Mouse (Mus musculus): ENCODE data around the gene 2310039H08Rik. TPM values are rescaled to one million over a fixed set of nuclear protein-coding genes. Genes with fewer than 3 reads are reported as not detected.
A peak's percentile ranks its signal among the peaks of the same experiment; 100 is the strongest.
"Not testable (repeated sequence)": the region's sequence is repeated elsewhere in the genome, so short reads cannot be mapped to it uniquely, and the experiment has no call there.

Gene 2310039H08Rik
- polyA plus RNA-seq, 1 experiment from 2014 or later, result 48.4 TPM

GRCm38 (mm10) chr17:46750580-46750979 is 21.9 kb upstream of the 2310039H08Rik start:
- no peak for ATAC-seq (ENCODE audit: low FRiP score)
- 99% methylated on average over 4 of the region's 4 CpGs for WGBS

DNA sequence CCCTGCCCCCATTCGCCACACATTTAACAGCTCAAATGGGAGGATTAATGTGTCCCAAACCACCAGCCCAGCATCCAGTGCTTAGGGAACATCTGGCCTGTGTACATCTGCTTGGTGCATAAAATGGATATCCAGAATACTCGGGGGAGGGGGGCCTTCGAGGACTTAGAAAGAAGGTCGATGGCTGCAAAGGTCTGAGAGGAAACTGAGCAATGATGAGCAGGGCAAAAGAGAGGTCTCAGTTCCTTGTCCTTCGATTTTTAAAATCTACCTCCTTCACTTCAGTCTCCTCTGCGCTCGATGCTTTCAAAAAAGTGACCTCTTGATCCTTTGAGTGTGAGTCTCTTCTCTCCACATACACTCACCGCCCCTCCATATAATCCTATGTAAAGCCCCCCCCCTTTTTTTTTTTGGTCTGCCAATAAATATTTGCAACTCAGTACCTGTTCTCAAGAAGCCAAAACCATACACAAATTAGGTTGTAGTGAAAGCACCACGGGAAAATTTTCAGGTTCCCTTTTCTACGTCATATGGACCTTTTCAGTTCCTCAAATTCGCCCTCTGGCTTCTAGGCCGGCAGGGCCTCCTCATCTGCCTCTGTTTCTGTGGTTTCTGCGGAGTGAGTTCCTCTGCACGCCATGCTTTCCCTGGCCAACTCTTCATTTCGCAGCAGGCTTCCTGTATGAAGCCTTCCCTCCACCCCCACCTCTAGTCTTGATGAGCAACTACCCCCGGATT is 21.2 kb upstream of the 2310039H08Rik start:
- H3K4me1 ChIP-seq (replicated peaks; ENCODE audit: control insufficient read depth, insufficient read depth, low read length), result peaks cover 4% of the 10 kb centered on the region; the same call in 1 of the 2 replicates
- peak overlapping the region; percentile 80; the same call in 1 of the 2 replicates for H3K27ac ChIP-seq (ENCODE audit: low read depth, low read length)
- WGBS, result 28% methylated on average over 16 of the region's 16 CpGs
- H3K9me3 ChIP-seq (ENCODE audit: control insufficient read depth, low read length), result no peaks in the 10 kb centered on the region
- peak overlapping the region; percentile 69 for H3K4me3 ChIP-seq (ENCODE audit: low read depth, low read length)
- ATAC-seq (ENCODE audit: low FRiP score) (no peak), DNase-seq (ENCODE audit: low spot score) (no peak)
- H3K27me3 ChIP-seq (ENCODE audit: control insufficient read depth, insufficient read depth, low read length), result no peaks in the 10 kb centered on the region; the same call in 1 of the 2 replicates
- peak overlapping the region; percentile 70 for H3K9ac ChIP-seq (ENCODE audit: low read depth, low read length)
- H3K36me3 ChIP-seq (ENCODE audit: control insufficient read depth, insufficient read depth, low read length), result no peaks in the 10 kb centered on the region
- H3K4me2 ChIP-seq (replicated peaks; ENCODE audit: low read depth, low read length), result peak overlapping the region; percentile 84

More at GRCm38 (mm10) chr17:46750580-46750979, 21.9 kb upstream of the 2310039H08Rik start:
- Histone ChIP-seq H3K27ac (ENCODE audit: low read depth, low read length) (no peak overlapping the region), H3K4me1 (replicated peaks; ENCODE audit: control insufficient read depth, insufficient read depth, low read length) (peaks cover 4% of the 10 kb centered on the region; the same call in 1 of the 2 replicates), H3K4me3 (ENCODE audit: low read depth, low read length) (no peak overlapping the region), H3K9me3 (ENCODE audit: control insufficient read depth, low read length) (no peaks in the 10 kb centered on the region), H3K36me3 (ENCODE audit: control insufficient read depth, insufficient read depth, low read length) (no peaks in the 10 kb centered on the region), H3K27me3 (ENCODE audit: control insufficient read depth, insufficient read depth, low read length) (no peaks in the 10 kb centered on the region; the same call in 1 of the 2 replicates), H3K9ac (ENCODE audit: low read depth, low read length) (peak overlapping the region; percentile 70), H3K4me2 (replicated peaks; ENCODE audit: low read depth, low read length) (peak overlapping the region; percentile 84; the same call in 1 of the 2 replicates)
- no peak for DNase-seq (ENCODE audit: low spot score)

GRCm38 (mm10) chr17:46751794-46752556 is 20.5 kb upstream of the 2310039H08Rik start, which contains the start of gene Cnpy3:
TSS of gene Cnpy3 (minus strand) at chr17:46752214.
- Histone ChIP-seq H3K27me3 (ENCODE audit: control insufficient read depth, insufficient read depth, low read length) (no peaks in the 10 kb centered on the region; the same call in 1 of the 2 replicates), H3K36me3 (ENCODE audit: control insufficient read depth, insufficient read depth, low read length) (no peaks in the 10 kb centered on the region), H3K4me2 (replicated peaks; ENCODE audit: low read depth, low read length) (peak within 1 kb of the TSS; percentile 84), H3K4me1 (replicated peaks; ENCODE audit: control insufficient read depth, insufficient read depth, low read length) (peaks cover 4% of the 10 kb centered on the region; the same call in 1 of the 2 replicates), H3K9me3 (ENCODE audit: control insufficient read depth, low read length) (no peaks in the 10 kb centered on the region), H3K27ac (ENCODE audit: low read depth, low read length) (peak within 1 kb of the TSS; percentile 80), H3K9ac (ENCODE audit: low read depth, low read length) (peak within 1 kb of the TSS; percentile 70), H3K4me3 (ENCODE audit: low read depth, low read length) (peak within 1 kb of the TSS; percentile 69)
- 0% methylated on average over 53 of the region's 58 CpGs for WGBS
- peak; percentile 98 for ATAC-seq (ENCODE audit: low FRiP score)
- DNase-seq (ENCODE audit: low spot score), result peak; percentile 98

DNA sequence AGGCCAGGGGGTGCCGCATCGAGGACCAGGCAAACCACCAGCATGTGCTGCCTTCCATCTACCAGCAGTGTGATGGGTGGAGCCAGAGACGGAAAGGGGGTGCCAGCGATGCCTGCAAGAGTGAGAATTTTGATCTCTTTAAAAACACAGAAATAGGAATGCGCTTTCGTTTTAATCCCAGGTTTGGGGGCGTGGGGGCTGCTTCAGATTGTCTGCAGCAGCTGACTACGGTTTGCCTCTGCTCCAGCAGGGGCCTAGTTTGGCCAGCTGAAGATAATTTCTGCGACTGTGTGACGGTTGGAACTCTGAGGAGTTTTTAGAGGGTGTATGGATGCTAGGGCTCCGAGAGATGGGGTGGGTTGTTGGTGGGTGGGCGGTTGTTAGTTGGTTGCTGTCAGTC is 13.7 kb upstream of the 2310039H08Rik start:
- Histone ChIP-seq H3K4me3 (ENCODE audit: low read depth, low read length) (no peak overlapping the region), H3K9ac (ENCODE audit: low read depth, low read length) (no peak overlapping the region), H3K27ac (ENCODE audit: low read depth, low read length) (no peak overlapping the region), H3K4me2 (replicated peaks; ENCODE audit: low read depth, low read length) (no peak overlapping the region), H3K9me3 (ENCODE audit: control insufficient read depth, low read length) (no peaks in the 10 kb centered on the region), H3K4me1 (replicated peaks; ENCODE audit: control insufficient read depth, insufficient read depth, low read length) (no peaks in the 10 kb centered on the region), H3K36me3 (ENCODE audit: control insufficient read depth, insufficient read depth, low read length) (no peaks in the 10 kb centered on the region), H3K27me3 (ENCODE audit: control insufficient read depth, insufficient read depth, low read length) (no peaks in the 10 kb centered on the region)
- ATAC-seq (ENCODE audit: low FRiP score) (no peak), DNase-seq (ENCODE audit: low spot score) (no peak)
- 83% methylated on average over 12 of the region's 12 CpGs for WGBS

GRCm38 (mm10) chr17:46763544-46763943 is 8.9 kb upstream of the 2310039H08Rik start, which contains the start of gene Ptcra:
TSS of gene Ptcra (minus strand) at chr17:46763712.
- no peaks in the 10 kb centered on the region for H3K36me3 ChIP-seq (ENCODE audit: control insufficient read depth, insufficient read depth, low read length)
- ATAC-seq (ENCODE audit: low FRiP score) (no peak), DNase-seq (ENCODE audit: low spot score) (no peak)
- no peaks in the 10 kb centered on the region for H3K9me3 ChIP-seq (ENCODE audit: control insufficient read depth, low read length)
- WGBS, result 61% methylated on average over 2 of the region's 2 CpGs
- H3K27ac ChIP-seq (ENCODE audit: low read depth, low read length), result no peak within 1 kb of the TSS
- H3K9ac ChIP-seq (ENCODE audit: low read depth, low read length), result no peak within 1 kb of the TSS
- H3K4me2 ChIP-seq (replicated peaks; ENCODE audit: low read depth, low read length), result no peak within 1 kb of the TSS
- no peaks in the 10 kb centered on the region for H3K27me3 ChIP-seq (ENCODE audit: control insufficient read depth, insufficient read depth, low read length)
- no peaks in the 10 kb centered on the region for H3K4me1 ChIP-seq (replicated peaks; ENCODE audit: control insufficient read depth, insufficient read depth, low read length)
- no peak within 1 kb of the TSS for H3K4me3 ChIP-seq (ENCODE audit: low read depth, low read length)

DNA sequence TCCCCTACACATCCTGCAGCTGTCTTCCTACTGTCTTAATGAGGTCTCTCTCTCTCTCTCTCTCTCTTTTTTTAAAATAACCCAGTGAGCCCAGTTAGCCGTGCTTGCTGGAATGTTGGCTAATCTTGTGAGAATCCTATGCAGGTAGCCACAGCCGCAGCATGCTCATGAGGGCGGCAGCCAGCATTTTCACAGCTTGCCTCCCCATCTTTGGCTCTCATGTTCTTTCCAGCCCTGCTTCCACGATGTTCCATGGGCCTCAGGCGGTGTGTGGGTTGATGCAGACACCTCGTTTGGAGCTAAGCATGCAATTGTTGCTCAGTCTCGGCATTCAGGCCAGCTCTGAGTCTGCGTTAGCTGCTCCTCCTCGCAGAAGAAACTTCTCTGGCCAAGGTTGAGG is 7.5 kb upstream of the 2310039H08Rik start:
- not testable (repeated sequence) for H3K9ac ChIP-seq (ENCODE audit: low read depth, low read length); H3K9me3 ChIP-seq (ENCODE audit: control insufficient read depth, low read length); H3K4me1 ChIP-seq (replicated peaks; ENCODE audit: control insufficient read depth, insufficient read depth, low read length); H3K36me3 ChIP-seq (ENCODE audit: control insufficient read depth, insufficient read depth, low read length); H3K27me3 ChIP-seq (ENCODE audit: control insufficient read depth, insufficient read depth, low read length); ATAC-seq (ENCODE audit: low FRiP score); H3K4me2 ChIP-seq (replicated peaks; ENCODE audit: low read depth, low read length); H3K27ac ChIP-seq (ENCODE audit: low read depth, low read length); DNase-seq (ENCODE audit: low spot score); H3K4me3 ChIP-seq (ENCODE audit: low read depth, low read length)
- WGBS, result 75% methylated on average over 8 of the region's 9 CpGs

- 57% methylated on average over 8 of the region's 8 CpGs for WGBS
- no peaks in the 10 kb centered on the region for H3K27me3 ChIP-seq (ENCODE audit: control insufficient read depth, insufficient read depth, low read length)
- no peak overlapping the region for H3K4me3 ChIP-seq (ENCODE audit: low read depth, low read length)
- H3K9ac ChIP-seq (ENCODE audit: low read depth, low read length), result no peak overlapping the region
- no peaks in the 10 kb centered on the region for H3K9me3 ChIP-seq (ENCODE audit: control insufficient read depth, low read length)
- H3K27ac ChIP-seq (ENCODE audit: low read depth, low read length), result no peak overlapping the region
- H3K4me2 ChIP-seq (replicated peaks; ENCODE audit: low read depth, low read length), result no peak overlapping the region
- no peaks in the 10 kb centered on the region for H3K4me1 ChIP-seq (replicated peaks; ENCODE audit: control insufficient read depth, insufficient read depth, low read length)
- ATAC-seq (ENCODE audit: low FRiP score) (no peak), DNase-seq (ENCODE audit: low spot score) (no peak)
- H3K36me3 ChIP-seq (ENCODE audit: control insufficient read depth, insufficient read depth, low read length), result no peaks in the 10 kb centered on the region
These were observed 4.6 kb upstream of the 2310039H08Rik start for GRCm38 (mm10) chr17:46767868-46768267.

DNA sequence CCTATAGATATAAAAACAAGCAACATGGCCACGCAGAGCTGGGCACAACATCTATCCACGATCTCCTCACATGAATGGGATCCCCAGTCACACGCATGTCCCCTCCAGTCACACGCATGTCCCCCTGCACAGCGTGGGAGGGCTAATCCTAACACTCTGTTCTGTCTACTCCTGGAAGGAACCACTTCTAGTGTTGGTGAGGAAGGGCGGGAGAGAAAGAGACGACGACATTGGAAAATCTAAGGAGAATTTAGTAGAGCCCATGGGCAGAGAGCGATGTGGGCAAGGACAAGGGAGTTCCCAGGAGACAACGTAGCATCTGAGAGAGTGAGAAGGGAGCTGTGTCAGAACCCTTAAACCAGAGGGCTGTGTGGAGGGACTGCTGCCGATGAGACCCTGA is 1.9 kb upstream of the 2310039H08Rik start:
- Histone ChIP-seq H3K27me3 (ENCODE audit: control insufficient read depth, insufficient read depth, low read length) (no peaks in the 10 kb centered on the region), H3K9ac (ENCODE audit: low read depth, low read length) (no peak overlapping the region), H3K27ac (ENCODE audit: low read depth, low read length) (no peak overlapping the region), H3K4me3 (ENCODE audit: low read depth, low read length) (no peak overlapping the region), H3K4me2 (replicated peaks; ENCODE audit: low read depth, low read length) (no peak overlapping the region), H3K9me3 (ENCODE audit: control insufficient read depth, low read length) (no peaks in the 10 kb centered on the region), H3K4me1 (replicated peaks; ENCODE audit: control insufficient read depth, insufficient read depth, low read length) (0 out of 2 replicates have a peak, but pooled peaks cover 3% of the 10 kb centered on the region), H3K36me3 (ENCODE audit: control insufficient read depth, insufficient read depth, low read length) (0 out of 2 replicates have a peak, but pooled peaks cover 2% of the 10 kb centered on the region)
- 89% methylated on average over 11 of the region's 11 CpGs for WGBS
- ATAC-seq (ENCODE audit: low FRiP score) (no peak), DNase-seq (ENCODE audit: low spot score) (no peak)

Data from hindbrain, embryonic 11.5 days (tissue).